Mouse (Mus musculus): ENCODE results near the gene Gars.
A peak's percentile ranks its signal among the peaks of the same experiment; 100 is the strongest.

Gene Gars

DNA sequence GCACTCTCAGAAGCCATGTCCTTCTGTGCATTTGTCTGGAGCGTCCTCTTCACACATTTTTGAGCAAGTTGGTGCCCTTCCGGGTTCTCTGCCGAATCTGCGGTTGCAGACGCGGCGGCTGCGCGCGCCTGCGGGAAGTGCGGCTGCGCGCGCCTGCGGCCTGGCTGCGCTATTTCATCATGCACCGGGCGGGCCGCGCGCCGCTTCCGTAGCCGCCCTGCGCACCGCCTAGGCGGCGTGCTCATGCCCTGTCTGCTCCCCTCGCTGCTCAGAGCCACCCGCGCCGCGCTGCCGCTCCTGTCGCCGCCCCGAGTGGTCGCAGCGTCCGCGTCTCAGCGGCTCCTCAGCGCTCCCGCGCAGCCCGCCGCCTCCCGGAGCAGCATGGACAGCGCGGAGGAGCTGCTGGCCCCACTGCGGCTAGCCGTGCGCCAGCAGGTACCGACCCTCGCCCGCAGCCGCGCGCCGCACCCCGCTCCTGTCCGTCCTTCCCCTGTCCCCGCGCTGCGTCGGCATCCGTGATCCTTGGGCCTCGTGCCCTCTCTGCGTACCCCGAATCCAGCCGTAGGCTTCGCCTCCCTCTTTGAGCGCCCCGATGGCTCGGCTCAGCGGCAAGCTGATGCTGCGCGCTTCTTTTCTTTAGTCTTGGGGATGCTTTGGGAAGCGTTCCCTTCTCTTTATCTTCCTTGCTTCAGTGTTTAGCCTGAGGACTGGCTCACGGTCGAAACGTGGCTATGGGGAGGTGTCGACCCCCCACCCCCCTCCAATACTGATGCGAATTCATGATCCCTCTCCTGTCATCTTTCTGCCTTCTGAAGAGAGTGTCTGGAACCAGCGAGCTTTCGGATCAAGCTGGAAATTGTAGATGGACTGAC lies at the start of gene Gars:
Gars (plus strand) TSS at position 209 of the 872 bp plus-strand sequence.
- DNase-seq: peak; percentile 89 to 91

DNA sequence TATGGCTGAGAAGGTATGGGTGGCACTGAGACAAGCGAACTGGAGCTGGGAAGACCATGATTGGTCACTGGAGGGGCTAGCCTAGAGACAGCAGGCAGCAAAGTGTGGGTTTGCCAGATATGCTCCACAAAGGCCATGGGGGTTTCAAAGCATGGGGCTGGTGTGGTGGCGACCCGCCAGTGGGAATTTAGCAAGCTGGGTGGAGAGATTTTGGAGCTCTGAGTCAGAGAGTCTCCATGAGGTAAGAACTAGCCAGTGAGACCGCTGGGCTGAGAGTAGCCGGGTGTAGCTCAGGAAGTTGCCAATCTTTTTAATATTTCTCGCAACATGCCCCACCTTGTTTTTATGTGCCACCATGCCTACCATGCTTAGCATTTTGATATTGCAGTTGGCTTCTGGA lies 49.7 kb upstream of the Gars start:
- DNase-seq: no peak

DNA sequence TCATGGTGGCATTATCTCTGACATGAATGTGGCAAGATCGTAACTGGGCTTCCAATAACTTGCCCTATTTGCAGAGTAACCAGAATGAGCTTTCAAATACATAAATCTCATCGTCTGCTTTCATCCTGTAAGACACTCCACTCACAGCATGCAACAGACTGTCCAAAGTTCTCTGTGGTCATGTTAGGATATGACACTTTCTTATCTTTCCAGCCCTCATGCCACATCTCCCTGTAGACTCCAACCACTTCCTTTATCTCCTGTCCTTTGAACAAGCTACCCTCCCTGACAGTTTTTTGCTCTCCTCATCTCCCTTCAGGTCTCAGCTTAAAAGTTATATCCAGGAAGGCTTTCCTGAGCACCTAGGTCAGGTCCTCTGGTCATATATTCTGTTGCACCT lies 46.6 kb upstream of the Gars start:
- no peak for DNase-seq

DNA sequence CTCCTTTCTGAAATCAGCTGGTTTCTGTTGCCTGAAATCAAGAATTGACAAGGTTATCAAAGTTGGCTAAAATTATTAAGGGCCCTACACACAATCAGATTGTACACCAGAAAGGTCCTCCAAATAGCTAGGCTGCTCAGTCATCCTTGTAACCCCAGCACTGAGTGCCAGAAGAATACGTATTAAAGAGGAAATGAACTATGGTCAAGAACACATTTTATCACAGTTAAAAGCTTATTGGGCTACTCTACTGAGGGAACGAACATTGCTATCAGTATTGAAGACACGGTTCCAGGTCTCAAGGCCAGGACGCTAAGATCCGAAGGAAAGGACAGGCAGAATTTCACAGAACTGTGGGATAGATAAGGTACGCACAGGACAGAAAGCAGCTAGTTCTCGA lies 45.7 kb upstream of the Gars start:
- DNase-seq: no peak

DNA sequence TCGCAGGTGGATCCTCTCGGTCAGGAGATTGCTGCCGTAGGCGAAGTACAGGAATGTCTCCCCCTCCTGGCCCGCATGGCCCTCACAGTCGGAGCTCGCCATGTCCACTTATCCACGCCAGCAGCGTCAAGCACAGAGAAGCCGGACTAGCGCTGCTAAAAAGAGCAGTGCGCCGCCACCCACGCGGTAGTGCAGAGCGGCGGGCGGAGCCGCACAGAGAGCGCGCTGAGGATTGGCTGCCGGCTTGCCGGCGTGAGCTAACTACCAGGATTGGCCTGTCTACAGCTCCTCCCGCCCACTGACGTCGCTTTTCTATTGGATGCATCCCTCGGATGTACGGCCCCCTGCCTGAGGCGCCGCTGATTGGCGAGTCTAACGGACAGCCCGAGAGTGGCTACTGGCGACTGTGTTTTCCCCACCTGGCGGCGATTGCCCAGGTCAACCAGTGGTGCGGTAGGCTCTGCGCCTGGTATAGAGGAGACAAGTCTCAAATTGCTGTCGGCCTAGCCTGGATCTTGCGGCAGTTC lies 45.0 kb upstream of the Gars start, which contains the start of gene Ggct:
Ggct (minus strand) TSS at position 217 of the 527 bp plus-strand sequence.
- peak; percentile 92 to 93 for DNase-seq

DNA sequence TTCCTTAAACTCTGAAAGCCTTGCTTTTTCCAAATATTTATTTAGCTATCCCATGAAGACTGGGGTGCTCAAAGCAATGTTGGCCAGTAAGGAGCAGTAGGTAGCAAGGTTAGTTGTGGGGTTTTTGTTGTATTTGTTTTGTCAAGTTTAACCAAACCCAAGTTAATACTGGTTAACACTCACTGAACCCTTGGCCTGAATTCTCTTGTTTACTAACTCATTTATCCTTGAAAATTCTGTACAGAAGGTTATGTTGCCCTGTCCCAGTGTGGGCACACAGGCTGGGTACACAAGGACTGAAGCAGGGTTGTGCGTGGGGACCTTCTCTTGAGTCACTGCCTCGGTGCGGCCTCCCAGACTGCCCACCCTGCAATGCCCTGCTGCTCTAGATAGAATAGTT lies 41.4 kb upstream of the Gars start:
- DNase-seq: no peak

DNA sequence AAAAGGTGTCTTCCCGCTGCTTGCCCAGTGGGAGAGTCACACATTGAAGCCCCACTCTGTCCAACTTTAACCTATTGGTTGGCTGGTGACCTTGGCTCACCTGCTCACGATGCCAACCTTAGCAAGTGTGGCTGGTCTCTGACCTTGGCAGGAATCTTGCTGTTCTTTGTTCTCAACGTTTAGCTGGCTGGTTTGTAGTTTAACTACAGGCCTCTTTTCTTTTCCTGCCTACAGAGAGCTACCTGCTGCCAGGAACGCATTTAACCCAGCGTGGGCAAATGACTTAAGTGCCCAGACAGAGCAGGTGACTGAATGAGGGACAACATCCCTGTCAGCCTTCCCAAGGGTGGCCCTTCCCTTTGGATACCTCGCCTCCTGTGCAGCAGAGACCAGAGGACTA lies 40.1 kb upstream of the Gars start:
- DNase-seq: no peak

DNA sequence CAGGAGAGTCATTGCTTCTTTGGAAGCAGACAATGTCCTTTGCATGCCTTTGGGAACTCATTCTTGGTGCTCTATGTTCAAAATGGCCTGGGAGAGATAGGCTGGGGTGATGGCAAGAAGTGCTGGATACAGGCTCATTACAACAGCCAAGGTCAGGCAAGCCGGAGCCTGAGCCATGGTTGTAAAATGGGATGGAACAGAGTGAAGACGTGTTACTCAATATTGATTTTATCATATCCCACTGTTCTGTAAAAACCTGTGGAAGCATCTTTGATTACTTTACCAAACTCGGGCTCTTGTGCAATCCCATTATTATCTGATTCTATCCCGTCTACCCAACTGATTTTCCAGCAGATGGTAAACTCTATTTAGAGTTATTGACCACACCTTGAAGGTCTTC lies 36.5 kb upstream of the Gars start:
- DNase-seq: no peak

DNA sequence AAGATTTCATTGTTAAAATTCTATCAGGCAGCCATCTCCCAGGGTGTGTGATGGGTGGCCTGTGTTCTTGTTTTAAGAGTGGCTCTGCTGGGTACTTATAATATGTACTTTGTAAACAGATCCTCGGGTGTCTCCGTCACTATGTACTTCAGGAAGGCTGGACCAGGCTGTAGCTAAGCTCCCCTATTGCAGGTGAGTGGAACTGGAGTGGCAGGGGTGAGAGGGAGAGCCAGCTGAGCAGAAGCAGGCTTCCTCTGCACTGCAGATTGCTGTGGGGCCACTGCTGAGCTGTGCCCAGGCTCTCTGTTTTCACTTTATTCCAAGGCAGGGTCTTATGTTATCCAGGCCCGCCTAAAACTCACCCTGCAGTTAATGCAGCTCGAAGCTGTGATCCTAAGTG lies 35.4 kb upstream of the Gars start:
- no peak for DNase-seq

DNA sequence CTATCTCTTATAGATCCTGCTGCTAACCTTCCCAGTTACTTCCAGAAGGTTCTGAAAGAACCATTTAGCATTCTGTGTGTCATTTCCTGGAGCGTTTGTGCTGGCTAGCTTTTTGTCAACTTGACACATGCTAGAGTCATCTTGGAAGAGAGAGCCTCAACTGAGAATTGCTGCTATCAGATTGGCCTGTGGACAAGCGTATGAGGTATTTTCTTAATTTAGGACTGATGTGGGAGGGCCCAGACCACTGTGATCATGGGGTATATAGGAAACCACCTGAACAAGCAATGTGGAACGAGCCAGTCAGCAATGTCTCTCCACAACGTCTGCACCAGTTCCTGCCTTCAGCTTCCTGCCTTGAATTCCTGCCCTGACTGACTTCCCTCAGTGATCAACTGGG lies 34.2 kb upstream of the Gars start:
- DNase-seq: no peak

DNA sequence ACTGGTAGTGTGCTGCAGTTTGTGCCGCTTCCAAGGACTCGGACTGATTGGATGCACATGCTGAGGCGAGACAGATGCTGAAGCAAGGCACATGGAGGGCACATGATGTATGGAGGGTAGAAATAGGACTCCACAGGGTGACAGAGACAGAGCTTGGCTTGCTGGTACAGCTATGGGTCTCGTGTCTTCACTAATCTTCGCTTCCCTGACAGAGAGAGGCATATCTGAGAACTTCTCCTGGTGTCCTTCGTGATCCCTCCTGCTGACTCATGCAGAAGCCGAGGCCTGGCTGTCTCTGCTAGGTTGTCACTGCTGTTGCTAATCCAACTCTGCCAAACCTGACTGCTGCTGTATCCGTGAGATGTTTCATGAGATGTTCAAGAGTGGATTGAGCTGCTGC lies 29.4 kb upstream of the Gars start:
- DNase-seq: no peak

DNA sequence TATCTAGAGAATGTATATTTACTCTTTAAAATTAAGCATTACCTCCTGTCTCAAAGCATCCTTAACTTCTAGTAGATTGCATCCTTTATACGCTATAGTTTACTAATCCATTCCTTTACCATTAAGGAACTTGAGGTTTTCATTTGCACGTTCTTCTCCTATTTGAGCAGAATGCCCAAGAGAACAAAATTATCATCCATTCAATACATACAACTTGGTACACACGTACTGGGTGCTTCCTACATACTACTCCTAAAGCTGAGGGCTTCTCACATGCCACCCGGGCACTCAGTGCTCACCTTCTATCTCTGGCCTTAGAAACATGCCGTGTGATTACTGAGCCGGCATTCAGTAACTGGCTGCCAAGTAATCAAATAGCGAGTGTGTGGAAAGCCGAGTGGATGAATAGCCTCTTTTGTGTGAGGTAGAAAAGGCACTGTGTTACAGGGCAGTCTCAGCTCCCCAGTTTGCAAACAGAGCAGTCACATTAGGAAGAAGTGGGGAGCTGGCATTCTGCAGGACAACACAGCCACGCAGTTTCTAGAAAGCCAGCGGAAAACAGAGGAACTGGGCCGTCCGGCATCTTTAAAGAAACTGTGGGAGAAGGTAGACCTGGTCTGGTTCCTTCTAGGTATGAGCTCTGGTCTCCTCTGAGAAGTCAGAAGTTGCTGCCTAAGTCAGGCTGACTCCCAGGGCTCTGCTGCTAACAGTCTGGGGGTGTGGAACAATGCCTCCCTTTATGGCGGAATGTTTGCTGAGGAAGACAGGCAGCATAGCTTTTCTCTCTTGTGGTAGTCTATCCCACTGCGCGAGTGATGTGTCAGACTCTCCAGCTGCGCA lies 28.2 kb upstream of the Gars start:
- DNase-seq: no peak

DNA sequence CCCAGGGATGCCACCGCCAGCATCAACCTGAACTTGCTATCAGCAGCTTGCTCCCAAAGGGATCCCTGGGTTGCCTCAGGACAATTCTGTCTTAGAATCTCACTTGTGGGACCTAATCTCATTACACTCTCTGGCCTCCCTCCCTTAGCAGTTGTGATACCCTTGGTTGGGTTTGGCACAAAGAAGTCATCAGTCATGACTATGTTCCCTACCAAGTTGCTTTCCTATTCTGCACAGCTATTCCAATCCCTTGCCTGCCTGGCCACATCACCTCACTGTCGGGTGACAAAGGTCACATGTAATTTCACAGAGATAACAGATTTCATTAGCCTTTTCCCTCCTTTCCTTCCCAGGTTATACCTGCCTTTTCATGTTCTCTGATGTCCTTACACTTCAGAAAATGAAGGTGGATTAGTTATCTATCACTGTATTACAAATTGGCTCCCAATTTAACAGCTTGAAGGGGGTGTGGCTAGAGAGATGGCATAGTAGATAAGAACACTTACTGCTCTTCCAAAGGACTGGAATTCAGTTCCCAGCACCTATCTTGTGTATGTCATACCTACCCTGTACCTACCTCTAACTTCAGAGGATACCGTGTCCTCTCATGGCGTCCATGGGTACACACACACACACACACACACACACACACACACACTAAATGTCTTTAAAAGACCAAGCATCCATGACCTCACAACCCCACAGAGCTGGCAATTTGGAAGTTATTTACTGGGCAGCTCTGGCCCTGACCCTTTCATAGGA lies 27.3 kb upstream of the Gars start:
- no peak for DNase-seq

DNA sequence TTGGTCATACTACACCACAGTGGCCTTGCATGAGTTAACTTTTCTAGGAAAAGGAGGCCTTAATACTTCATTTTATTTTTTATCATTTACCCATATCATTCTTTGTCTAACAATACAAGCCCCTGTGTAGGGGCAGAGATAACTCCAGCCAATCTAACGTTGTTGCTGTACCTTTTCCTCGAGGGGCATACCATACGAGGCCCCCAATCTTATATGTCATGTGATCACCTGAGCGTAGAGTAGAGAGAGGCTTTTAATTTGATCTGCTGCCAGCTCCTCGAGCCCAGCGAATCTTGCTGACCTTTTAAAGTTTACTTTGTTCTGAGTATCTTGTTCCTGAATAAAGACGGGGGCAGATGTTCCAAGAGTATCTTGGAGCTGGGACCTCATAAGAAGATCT lies 25.3 kb upstream of the Gars start:
- DNase-seq: no peak

DNA sequence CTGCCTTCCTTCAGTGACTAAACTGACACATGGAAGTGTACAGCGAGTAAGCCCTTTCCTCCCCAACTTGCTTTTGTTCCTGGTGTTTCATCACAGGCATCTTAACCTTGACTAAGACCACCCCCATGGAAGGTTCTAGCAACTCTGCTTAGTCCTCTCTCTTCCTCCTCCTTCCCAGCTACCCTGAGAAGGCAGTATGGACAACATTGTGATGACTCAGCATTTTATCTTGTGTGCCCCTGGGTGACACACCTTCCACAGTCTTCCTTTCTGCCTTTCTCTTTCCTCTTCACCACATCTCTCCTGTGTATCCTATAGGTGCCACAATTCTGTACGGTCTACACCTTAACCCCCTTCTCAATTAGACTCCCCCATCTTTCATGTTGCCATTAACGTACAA lies 23.6 kb upstream of the Gars start:
- no peak for DNase-seq

DNA sequence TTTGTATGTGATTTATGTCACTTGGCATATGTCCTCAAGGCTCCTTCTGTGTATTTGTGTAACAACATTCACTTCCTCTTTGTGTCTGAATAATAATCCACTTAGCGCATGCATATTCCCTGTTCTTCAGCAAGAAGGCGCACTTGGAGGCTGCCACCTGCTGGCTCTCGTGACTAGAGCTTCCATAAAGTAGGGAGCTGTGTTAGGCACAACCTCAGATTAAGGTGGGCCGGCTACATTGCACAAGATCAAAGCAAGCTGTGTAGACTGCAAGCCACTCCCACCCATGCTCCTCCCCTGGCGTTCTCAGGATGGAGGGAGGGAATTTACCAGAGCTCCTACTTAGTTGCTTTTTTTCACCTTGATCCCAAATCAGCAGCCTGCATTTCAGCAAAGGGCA lies 21.6 kb upstream of the Gars start:
- DNase-seq: peak; percentile 28 to 34

DNA sequence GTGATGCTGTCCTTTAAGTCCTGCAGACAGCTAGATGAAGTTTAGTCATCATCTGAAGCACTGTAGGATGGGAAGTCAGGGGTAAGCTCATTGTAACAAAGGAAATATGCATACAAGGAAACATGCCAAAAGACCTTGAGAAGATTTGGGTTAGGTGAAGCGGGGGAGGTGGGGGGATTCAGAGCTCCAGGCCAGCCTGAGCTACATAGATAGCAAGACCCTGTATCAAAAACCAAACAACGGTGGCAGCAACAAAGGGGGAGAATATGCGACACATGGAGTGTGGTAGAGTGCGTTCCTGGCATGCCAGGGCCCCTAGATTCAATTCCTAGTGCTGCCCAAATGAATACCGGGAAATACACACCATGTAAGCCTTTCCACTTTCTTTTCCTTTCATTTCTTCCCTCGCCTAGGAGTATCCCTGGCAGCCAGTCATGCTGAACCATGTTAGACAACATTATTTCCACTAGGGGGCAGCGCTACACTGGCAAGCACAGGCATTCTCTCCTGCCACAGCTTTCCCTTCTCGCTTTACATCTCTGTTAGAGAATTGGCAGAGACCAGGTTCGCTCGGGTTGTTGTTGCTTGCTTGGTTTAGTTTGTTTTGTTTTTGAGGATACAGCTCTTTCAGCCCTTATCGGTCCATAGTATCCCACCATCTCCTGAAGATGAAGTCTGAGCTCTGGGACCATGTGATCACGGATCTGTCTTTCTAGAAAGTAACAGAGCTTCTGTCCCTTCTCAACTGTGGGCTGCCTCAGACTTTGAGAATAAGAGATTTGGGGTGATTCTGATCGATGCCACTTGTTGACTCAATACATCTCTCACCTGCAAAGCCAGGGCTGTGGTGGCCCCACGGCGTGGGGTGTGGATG lies 20.9 kb upstream of the Gars start:
- peak; percentile 56 for DNase-seq

DNA sequence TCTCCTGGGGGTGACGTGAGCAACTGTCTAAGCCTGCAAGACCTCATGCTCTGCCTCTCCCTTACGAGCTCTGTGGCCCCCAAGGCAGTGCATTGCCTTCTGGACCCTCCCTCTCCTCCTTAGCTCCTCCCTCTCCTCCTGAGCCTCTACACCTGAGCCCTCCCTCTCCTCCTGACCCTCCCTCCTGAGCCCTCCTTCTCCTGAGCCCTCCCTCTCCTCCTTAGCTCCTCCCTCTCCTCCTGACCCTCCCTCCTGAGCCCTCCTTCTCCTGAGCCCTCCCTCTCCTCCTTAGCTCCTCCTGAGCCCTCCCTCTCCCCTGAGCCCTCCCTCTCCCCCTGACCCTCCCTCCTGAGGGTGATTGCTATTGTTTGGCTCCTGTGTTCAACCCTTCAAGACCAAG lies 19.4 kb upstream of the Gars start:
- DNase-seq: no peak

DNA sequence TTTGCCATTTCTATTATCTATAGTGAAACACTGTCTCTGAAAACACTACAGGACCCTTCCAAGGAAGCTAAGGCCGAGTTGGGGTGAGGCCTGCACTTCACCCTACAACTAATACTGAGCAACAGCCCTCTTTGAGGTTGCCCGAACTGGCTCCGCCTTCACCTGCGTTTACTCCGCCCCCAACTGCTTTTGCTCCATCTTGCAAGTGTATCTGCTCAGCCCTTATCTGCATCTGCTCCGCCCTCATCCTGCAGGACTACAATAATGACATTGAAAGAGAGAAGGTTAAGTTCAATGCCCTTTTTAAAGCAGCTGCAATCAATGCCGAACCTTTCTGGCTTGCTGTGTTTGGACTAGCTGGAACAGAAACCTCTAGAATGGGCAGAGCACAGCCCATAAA lies 16.0 kb upstream of the Gars start:
- no peak for DNase-seq

DNA sequence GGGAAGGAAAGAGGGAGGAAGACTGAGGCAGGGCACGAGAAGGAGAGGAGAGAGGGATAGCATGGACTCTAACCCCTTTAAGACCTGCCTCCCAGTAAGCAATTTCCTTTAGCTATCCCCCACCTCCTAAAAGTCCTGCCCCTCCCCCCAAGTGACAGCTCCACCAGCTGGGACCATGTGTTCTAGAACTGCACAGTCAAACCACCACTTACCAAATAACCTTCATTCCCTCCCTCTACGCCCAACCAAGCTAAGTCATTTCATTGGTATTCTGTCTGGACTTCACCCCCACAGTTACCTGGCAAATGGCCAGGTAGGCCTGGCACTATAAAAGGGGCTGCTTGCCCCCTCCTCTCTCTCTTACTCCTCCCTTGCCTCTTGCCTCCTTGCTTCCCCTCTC lies 10.2 kb upstream of the Gars start:
- no peak for DNase-seq

DNA sequence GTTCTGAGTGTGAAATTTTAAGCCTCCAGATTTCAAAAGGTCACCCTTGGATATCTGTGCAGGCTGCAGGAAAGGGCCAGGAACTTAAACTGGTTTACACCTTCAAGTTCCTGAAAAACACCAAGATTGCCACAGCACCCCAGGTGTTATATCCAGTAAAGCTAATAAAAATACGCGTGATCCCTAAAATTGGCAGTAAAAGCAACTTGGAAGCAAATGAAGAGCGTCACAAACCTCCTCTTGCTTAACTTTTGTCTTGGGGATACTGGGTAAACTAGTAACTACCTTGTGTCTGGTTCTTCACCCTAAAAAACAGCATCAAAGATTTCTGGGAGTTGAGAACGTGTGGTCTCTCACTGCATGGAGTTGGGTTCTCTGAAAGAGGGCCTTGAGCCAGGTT lies 1.1 kb upstream of the Gars start:
- DNase-seq: no peak

Data from B cell, adult 2 months (primary cell).